Mouse (Mus musculus): ENCODE measurements at regions not wholly inside any gene's neighbourhood (a gene's known extent, or its start where the extent isn't known, plus 50 kb on each side); places are given as distances from the start of the nearest gene placed in this dataset.

DNA sequence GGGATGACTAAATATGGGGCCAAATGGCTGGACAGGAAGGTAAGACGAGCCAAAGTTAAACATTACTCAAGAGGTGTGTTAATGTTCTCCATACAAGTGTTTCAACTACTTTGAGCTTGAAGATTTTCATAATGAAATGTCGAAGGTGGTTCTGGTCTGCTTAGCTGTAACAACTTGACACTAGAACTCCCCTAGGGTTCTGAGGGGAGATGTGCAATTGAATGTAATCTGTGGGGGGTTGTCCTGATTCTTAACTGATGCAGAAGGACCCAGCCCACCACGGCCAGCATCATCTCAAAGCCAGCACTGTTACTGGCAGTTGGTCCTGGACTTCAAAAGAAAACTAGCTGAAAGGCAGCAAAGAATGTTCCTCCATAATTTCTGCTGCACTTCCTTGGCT, 55.3 kb downstream of the Gpr88 start:
- DNase-seq (ENCODE audit: low spot score) = no peak

DNA sequence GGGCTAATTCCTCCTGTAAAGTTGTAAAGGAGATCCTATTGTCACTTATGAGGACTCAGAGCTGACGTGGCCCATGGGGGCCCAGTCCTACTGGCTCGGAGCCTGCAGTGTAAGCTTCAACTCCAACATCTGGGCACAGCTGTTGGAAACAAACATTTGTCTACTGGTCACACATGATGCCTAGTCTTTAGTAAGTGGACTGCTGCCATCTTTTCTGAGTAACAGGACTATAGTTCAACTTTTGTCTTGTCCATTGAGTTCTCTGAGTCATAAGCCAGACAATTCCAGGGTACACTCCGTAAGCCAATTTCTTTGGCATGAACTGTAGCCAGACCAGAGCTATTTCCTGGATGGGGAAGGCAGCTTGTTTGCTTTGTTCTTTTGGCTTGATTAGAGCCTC, 58.6 kb downstream of the Gpr88 start:
- no peak for DNase-seq (ENCODE audit: low spot score)

DNA sequence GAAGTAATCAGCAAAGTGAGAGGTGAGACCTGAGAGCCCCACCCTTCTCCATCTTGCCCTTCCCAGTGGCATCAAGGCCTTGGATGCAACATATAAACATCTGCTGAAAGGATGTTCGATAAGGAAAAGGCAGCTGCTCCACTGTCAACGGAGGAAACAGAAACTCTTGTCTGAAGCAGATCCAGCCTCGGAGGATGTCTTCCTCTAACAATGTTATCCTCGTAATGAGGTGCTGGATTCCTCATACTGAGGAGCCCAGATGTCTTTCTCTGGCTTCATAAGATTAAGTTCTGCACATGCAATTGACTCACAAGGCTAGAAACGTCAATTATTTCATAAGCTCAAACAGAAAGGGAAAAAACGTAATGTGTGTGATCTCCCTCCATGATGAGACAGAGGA, 61.8 kb upstream of the Vcam1 start:
- no peak for DNase-seq (ENCODE audit: low spot score)

DNA sequence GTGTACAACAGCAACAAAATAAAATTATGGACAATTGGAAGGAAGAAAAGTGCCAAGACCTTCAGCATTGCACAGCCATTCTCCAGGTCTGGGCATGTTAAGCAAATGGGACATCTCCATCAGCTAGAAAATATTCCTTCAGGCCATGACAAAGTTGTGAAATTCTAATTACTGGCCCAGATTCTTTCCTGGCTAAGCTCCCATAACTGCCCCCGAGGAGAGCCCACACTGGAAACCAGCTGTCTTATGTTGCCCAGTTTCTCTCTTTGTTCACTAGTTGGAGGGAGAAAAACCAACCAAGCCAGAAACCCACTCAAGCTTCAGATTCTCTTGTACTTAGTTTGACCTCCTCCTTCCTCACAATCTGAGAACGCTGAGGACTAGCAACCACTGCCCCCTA, 61.2 kb upstream of the Vcam1 start:
- no peak for DNase-seq (ENCODE audit: low spot score)

DNA sequence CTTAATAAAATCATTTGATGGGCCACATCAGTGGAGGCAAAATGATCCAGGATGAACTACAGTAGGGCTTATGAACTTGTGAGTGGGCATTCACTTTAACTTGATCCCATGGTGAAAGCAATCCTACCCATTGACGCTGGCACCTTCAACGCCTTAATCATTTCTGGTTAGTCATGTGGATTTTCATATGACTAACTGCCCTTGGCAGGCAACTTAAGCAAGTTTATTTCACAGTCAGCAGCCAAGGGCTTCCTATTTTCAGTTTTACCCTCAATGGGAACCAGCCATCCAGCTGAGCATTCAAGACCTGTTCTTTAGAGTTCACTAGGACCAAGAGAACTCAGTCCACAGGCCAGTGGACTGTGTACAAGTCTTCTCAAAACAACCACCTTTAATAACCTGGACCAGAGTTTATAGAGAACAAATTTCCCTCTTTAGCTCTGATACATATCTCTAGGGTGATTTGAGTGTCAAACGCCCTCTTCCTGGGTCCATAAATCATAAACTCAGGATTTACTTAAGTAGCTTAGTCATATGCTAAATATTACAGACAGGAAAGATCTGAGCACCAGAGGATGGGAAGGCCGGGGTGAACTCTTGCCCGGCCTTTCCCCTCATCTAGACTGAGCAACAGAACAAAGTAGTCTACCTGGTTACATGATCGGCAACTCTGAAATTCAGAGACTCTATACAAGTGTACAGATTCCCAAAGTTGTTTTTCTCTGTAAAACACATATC, 60.0 kb upstream of the Vcam1 start:
- DNase-seq (ENCODE audit: low spot score) = peak; percentile 11

DNA sequence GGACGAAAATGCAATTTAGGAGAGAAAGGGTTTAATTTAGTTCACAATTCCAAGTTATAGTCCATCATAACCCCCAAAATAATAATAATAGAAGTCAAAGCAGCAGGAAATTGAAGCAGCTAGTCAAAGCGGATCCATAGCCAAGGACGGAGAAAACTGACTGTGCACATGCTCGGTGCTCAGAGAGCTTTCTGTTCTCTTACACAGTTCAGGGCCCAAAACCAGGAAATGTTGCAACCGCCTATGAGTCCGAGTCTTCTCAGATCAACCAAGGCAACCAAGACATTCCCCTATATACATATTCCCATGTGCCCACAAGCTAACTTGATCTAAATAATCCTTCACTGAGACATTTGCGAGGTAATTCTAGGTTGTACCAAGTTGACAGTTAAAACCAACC, 55.7 kb upstream of the Vcam1 start:
- DNase-seq (ENCODE audit: low spot score) = no peak

DNA sequence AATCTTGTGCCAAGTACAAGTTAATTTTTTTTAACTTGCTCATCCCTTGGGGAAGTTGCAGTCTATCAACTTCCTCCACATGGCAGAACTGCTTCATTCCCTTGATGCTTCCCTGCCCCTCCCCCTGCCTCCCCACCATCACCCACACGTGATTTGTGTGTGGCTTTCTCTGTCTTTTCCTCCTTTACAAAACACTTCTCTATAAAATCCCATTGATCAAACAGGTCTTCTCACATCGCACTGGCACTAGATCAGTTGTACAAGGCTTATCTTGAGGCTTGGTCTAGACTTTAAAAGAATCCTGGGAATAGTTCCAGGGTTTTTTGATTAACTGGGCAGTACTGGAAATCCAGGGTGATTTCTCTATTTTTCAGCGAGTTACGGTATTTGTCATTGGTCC, 55.0 kb upstream of the Vcam1 start:
- no peak for DNase-seq (ENCODE audit: low spot score)

DNA sequence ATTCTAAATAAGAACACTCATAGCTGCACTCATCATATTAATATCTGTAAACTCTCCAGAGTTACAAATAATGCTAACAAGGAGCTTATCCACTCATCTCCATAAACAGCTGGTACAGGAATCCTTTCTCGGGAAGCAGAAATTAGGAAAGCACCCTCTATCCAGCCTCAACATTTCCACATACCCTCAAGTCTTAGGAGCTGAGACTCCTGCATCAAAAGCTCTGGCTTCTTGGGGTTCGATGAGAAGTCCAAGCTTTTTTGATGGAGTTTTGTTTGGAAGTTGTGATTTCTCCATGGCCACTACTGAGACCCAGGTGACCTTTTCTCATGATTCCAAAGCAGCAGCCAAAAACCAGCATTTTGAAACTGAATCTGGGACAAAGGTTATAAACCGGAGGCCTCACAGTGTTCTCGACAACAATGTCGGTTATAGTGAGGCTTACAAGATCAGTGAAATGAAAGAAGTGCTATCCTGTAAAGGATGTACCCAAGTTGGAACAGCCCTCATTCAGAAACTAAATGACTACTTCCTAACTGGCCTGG, 50.9 kb upstream of the Vcam1 start:
- DNase-seq (ENCODE audit: low spot score) = no peak
